Mouse (Mus musculus) layer of hippocampus, postnatal 25 days (tissue): ENCODE data around the gene Kif21b. TPM values are rescaled to one million over a fixed set of nuclear protein-coding genes. Genes with fewer than 3 reads are reported as not detected.
A peak's percentile ranks its signal among the peaks of the same experiment; 100 is the strongest.

Experiments used
- DNase-seq, 2 experiments: peaks; one replicate each; pipeline ENCODE4 v3.0.0; 2022; ENCODE audit warnings: mixed read lengths in 2 of 2, low spot score in 1 of 2; ENCODE audit errors: extremely low spot score in 1 of 2
- total RNA-seq, 2 experiments: library from RNA; stranded (reverse); gene quantifications; 2 replicates each; pipeline ENCODE4 v1.2.3; 2021

Kif21b gene
- total RNA-seq, 2 experiments from 2014 or later: 35.0 to 54.8 TPM

- no peak for DNase-seq
Measured at GRCm38 (mm10) chr1:136127856-136128255, 3.3 kb upstream of the Kif21b start.

- peak in 1 of 2 experiments; percentile 55 for DNase-seq
Measured at GRCm38 (mm10) chr1:136128416-136128815, 2.8 kb upstream of the Kif21b start.

- DNase-seq: no peak
Measured at GRCm38 (mm10) chr1:136128944-136129589, 2.1 kb upstream of the Kif21b start.

- no peak for DNase-seq
Measured at GRCm38 (mm10) chr1:136130107-136130506, 1.1 kb upstream of the Kif21b start.

- no peak for DNase-seq
Measured at GRCm38 (mm10) chr1:136131603-136132291, 558 bp downstream of the Kif21b start.

GRCm38 (mm10) chr1:136132386-136133201, 1.4 kb downstream of the Kif21b start:
- DNase-seq: no peak

GRCm38 (mm10) chr1:136133570-136134240, 2.5 kb downstream of the Kif21b start:
- DNase-seq: no peak

GRCm38 (mm10) chr1:136134547-136134946, 3.4 kb downstream of the Kif21b start:
- DNase-seq: no peak

GRCm38 (mm10) chr1:136135046-136135445, 3.9 kb downstream of the Kif21b start:
- DNase-seq: no peak

GRCm38 (mm10) chr1:136135777-136136444, 4.7 kb downstream of the Kif21b start:
- no peak for DNase-seq

- no peak for DNase-seq
Measured at GRCm38 (mm10) chr1:136136547-136136946, 5.4 kb downstream of the Kif21b start.

- DNase-seq: no peak
Measured at GRCm38 (mm10) chr1:136137071-136137531, 5.9 kb downstream of the Kif21b start.

GRCm38 (mm10) chr1:136137575-136137974, 6.4 kb downstream of the Kif21b start:
- DNase-seq: peak in 1 of 2 experiments; percentile 52

GRCm38 (mm10) chr1:136138191-136138830, 7.1 kb downstream of the Kif21b start:
- no peak for DNase-seq

- peak; percentile 63 to 66 for DNase-seq
Measured at GRCm38 (mm10) chr1:136139990-136140640, 8.9 kb downstream of the Kif21b start.

GRCm38 (mm10) chr1:136141176-136141950, 10.2 kb downstream of the Kif21b start:
- no peak for DNase-seq

- DNase-seq: no peak
Measured at GRCm38 (mm10) chr1:136142336-136142735, 11.1 kb downstream of the Kif21b start.

GRCm38 (mm10) chr1:136143514-136143913, 12.3 kb downstream of the Kif21b start:
- DNase-seq: peak in 1 of 2 experiments; percentile 37
